Mouse (Mus musculus): ENCODE results near the gene Olfr366. TPM values are rescaled to one million over a fixed set of nuclear protein-coding genes. Genes with fewer than 3 reads are reported as not detected.

The Olfr366 gene
- polyA plus RNA-seq (2014; fragmentation: Illumina TruSeq; extraction: RNeasy Lipid Tissue Mini Kit (QIAGEN cat#74804); ENCODE audit: low read depth, low replicate concordance): not detected

DNA sequence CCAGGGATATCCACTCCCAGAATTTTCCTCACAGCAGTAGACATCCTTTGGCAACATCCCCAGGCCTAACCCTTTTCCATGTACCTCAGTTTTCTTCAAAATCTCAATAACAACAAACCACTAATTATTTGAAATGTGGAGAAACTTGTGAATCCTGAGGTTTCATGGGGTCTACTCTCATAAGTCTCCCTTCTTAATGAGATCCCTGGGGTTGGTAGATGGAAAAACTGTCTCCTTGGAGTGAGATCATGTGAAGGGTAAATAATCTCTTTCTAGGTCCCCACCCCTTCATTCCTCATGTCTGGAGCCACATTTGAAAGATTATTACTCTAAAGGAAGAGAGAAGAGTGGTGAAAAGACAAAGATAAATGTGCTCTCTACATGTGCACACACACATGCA, at the start of gene Olfr366:
Olfr366 (plus strand) TSS at position 301 of the 400 bp plus-strand sequence.

DNA sequence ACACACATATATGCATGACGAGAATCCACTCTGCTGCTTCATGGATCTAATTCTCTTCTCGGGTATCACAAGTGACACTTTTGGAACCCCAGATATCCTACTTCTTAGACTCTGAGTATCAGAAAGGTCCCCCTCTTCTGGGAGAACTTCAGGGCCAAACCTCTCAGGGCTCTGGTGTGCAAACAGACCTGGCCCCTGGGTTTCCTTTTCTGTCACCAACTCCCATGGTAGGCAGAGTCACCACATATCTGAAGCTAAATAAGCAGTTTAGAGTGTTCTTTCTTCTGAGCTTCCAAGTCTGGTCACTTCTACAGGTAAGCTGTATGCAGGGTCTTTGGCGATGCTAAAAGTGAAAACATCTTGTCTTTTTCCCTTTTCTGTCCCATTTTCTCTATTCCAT, 23.5 kb upstream of the Olfr366 start, which contains the start of gene Olfr365:
Olfr365 (plus strand) TSS at position 301 of the 400 bp plus-strand sequence.

Other genes with a start within 250 kb of the Olfr366 start
- gene Olfr357, start 217.7 kb upstream of the Olfr366 start, polyA plus RNA-seq (2014; fragmentation: Illumina TruSeq; extraction: RNeasy Lipid Tissue Mini Kit (QIAGEN cat#74804); ENCODE audit: low read depth, low replicate concordance): not detected
- gene Olfr358, start 202.2 kb upstream of the Olfr366 start, polyA plus RNA-seq (2014; fragmentation: Illumina TruSeq; extraction: RNeasy Lipid Tissue Mini Kit (QIAGEN cat#74804); ENCODE audit: low read depth, low replicate concordance): not detected
- gene Olfr360, start 145.8 kb upstream of the Olfr366 start, polyA plus RNA-seq (2014; fragmentation: Illumina TruSeq; extraction: RNeasy Lipid Tissue Mini Kit (QIAGEN cat#74804); ENCODE audit: low read depth, low replicate concordance): not detected
- gene Olfr361, start 122.3 kb upstream of the Olfr366 start, polyA plus RNA-seq (2014; fragmentation: Illumina TruSeq; extraction: RNeasy Lipid Tissue Mini Kit (QIAGEN cat#74804); ENCODE audit: low read depth, low replicate concordance): not detected
- not detected for gene Olfr362, start 93.7 kb upstream of the Olfr366 start, polyA plus RNA-seq (2014; fragmentation: Illumina TruSeq; extraction: RNeasy Lipid Tissue Mini Kit (QIAGEN cat#74804); ENCODE audit: low read depth, low replicate concordance)
- gene Olfr364-ps1, start 72.3 kb upstream of the Olfr366 start, polyA plus RNA-seq (2014; fragmentation: Illumina TruSeq; extraction: RNeasy Lipid Tissue Mini Kit (QIAGEN cat#74804); ENCODE audit: low read depth, low replicate concordance): not detected
- gene Olfr365, start 23.4 kb upstream of the Olfr366 start, polyA plus RNA-seq (2014; fragmentation: Illumina TruSeq; extraction: RNeasy Lipid Tissue Mini Kit (QIAGEN cat#74804); ENCODE audit: low read depth, low replicate concordance): not detected
- not detected for gene Olfr368, start 114.9 kb downstream of the Olfr366 start, polyA plus RNA-seq (2014; fragmentation: Illumina TruSeq; extraction: RNeasy Lipid Tissue Mini Kit (QIAGEN cat#74804); ENCODE audit: low read depth, low replicate concordance)
- 26.6 TPM for gene Pdcl, start 147.8 kb downstream of the Olfr366 start, polyA plus RNA-seq (2014; fragmentation: Illumina TruSeq; extraction: RNeasy Lipid Tissue Mini Kit (QIAGEN cat#74804); ENCODE audit: low read depth, low replicate concordance)
- 9.9 TPM for gene Rc3h2, start 211.3 kb downstream of the Olfr366 start, polyA plus RNA-seq (2014; fragmentation: Illumina TruSeq; extraction: RNeasy Lipid Tissue Mini Kit (QIAGEN cat#74804); ENCODE audit: low read depth, low replicate concordance)
- gene Zbtb26, start 231.6 kb downstream of the Olfr366 start, polyA plus RNA-seq (2014; fragmentation: Illumina TruSeq; extraction: RNeasy Lipid Tissue Mini Kit (QIAGEN cat#74804); ENCODE audit: low read depth, low replicate concordance): 5.0 TPM
- 7.8 TPM for gene Zbtb6, start 231.6 kb downstream of the Olfr366 start, polyA plus RNA-seq (2014; fragmentation: Illumina TruSeq; extraction: RNeasy Lipid Tissue Mini Kit (QIAGEN cat#74804); ENCODE audit: low read depth, low replicate concordance)
- 29.3 TPM for gene Rabgap1, start 231.7 kb downstream of the Olfr366 start, polyA plus RNA-seq (2014; fragmentation: Illumina TruSeq; extraction: RNeasy Lipid Tissue Mini Kit (QIAGEN cat#74804); ENCODE audit: low read depth, low replicate concordance)

Data from adipose tissue, adult 10 weeks (tissue).